ENCODE assay signal across 14 mouse cellular contexts in genomic region chr1:193536552-193536951, GRCm38 (mm10).
"Had no signal": no experiment of that assay in that cellular context is flagged by ENCODE, and none has a peak within 500 bp of the region (broad histone marks: within the 10 kb centered on the region; RNA-seq: fewer than 3 reads in every experiment).

No protein-coding gene starts in this region.

- H3K4me3 ChIP-seq: lung, embryonic 15.5 days; megakaryocyte, embryonic 14.5 days; midbrain, embryonic 12.5 days; midbrain, embryonic 15.5 days; neural tube, embryonic 12.5 days; stomach, embryonic 15.5 days had no signal

- H3K36me3 ChIP-seq: lung, embryonic 15.5 days; midbrain, embryonic 12.5 days; midbrain, embryonic 15.5 days; neural tube, embryonic 12.5 days; stomach, embryonic 15.5 days had no signal

- H3K27me3 ChIP-seq: lung, embryonic 15.5 days; megakaryocyte, embryonic 14.5 days; midbrain, embryonic 12.5 days; midbrain, embryonic 15.5 days; neural tube, embryonic 12.5 days; stomach, embryonic 15.5 days had no signal

- ATAC-seq: lung, postnatal 0 days; midbrain, embryonic 15.5 days had no signal

- DNase-seq: lung, adult 18-20 months; lung, postnatal 14 days; lung, postnatal 36 days; right cerebral cortex, postnatal 14 days; thymus, adult 18-20 months; thymus, postnatal 14 days; thymus, postnatal 36 days had no signal
